Mouse (Mus musculus) erythroblast, embryonic 14.5 days (primary cell): ENCODE data around the gene Stambp.

Experiments used
- GATA1 ChIP-seq: IDR thresholded peaks from 2 replicates; pipeline ENCODE4 v1.6.1; 2012; ENCODE audit warnings: low read length, inconsistent platforms, mixed read lengths
- TAL1 ChIP-seq: IDR thresholded peaks from 3 replicates; pipeline ENCODE4 v1.6.1; 2012; ENCODE audit warnings: low read length, inconsistent platforms, mixed read lengths

DNA sequence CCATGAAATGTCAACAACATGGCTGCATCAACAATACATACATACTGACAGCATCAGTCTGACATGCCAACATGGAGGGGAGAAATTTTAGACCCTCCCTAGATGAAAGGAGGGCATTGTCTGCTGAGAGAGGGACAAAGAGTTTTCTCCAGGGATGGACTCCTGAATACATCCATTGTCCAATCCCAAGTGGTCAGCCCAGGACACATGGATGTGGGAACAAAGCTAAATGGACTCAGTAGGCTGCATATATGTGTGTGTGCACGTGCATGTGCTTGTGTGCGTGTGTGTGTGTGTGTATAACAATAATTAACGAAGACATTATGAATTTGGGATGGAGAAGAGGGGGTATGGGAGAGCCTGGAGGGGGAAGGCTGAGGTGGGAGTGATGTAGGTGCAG, 26.8 kb downstream of the Stambp start:
- TF ChIP-seq GATA1 (no peak), TAL1 (no peak)
